In genomic region chr8:36311734-36312133, GRCm38 (mm10) we compare ENCODE assay signal across 16 mouse cellular contexts.
"Had no signal": no experiment of that assay in that cellular context is flagged by ENCODE, and none has a peak within 500 bp of the region (broad histone marks: within the 10 kb centered on the region; RNA-seq: fewer than 3 reads in every experiment).

No protein-coding gene starts in this region.

- H3K4me3 ChIP-seq: neural tube, embryonic 13.5 days; neural tube, embryonic 15.5 days; stomach, embryonic 15.5 days had no signal

- H3K9ac ChIP-seq: neural tube, embryonic 13.5 days; neural tube, embryonic 15.5 days; stomach, embryonic 15.5 days had no signal

- DNase-seq: retina, postnatal 1 day; right cerebral cortex, adult 18-20 months; right cerebral cortex, postnatal 14 days; right cerebral cortex, postnatal 25 days; right cerebral cortex, postnatal 4 days; spleen, adult 18-20 months; thymus, adult 18-20 months; thymus, adult 2 months; thymus, postnatal 14 days; thymus, postnatal 25 days; thymus, postnatal 36 days; thymus, postnatal 4 days had no signal

- H3K27me3 ChIP-seq: neural tube, embryonic 13.5 days; neural tube, embryonic 15.5 days; stomach, embryonic 15.5 days had no signal

- H3K36me3 ChIP-seq: neural tube, embryonic 13.5 days; neural tube, embryonic 15.5 days; stomach, embryonic 15.5 days had no signal

- H3K27ac ChIP-seq: neural tube, embryonic 13.5 days; neural tube, embryonic 15.5 days; stomach, embryonic 15.5 days; stomach, postnatal 0 days had no signal

- H3K4me1 ChIP-seq: neural tube, embryonic 13.5 days; neural tube, embryonic 15.5 days; stomach, embryonic 15.5 days had no signal

- H3K9me3 ChIP-seq: neural tube, embryonic 13.5 days; neural tube, embryonic 15.5 days; stomach, embryonic 15.5 days had no signal
